Mouse (Mus musculus) colon, adult 2 months (tissue): ENCODE results near the gene Magix. TPM values are rescaled to one million over a fixed set of nuclear protein-coding genes. Genes with fewer than 3 reads are reported as not detected.

Source experiments
- polyA plus RNA-seq: library from polyadenylated mRNA; depleted of rRNA; stranded (reverse); fragments of >200 nt; gene quantifications from 2 replicates; pipeline ENCODE4 v1.2.3, GENCODE M21; 2012; rRNA removed

Magix gene
- polyA plus RNA-seq, result 1.3 and 2.7 TPM in 2 replicates

DNA sequence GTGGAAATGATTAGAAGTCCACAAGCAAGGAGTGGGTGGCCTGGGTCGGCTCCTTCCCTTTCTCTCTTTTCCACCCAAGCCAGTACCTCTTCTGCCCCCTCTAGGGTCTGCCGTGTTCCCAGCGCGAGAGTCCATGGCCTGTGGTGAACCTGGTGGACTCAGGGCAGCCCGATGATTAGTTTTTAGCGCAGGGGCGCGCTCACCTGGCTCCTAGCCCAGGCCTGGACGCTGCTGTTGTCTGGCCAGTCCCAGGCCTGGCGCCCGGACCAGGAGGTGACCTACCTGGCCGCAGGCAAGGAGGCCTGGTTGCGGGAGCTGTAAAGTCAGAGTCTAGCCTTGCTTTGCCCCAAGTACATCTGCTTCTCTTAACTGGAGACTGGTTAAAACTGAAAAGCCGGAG is at the start of gene Magix:
TSS of gene Magix (minus strand) at position 388 of the 400 bp plus-strand sequence.

DNA sequence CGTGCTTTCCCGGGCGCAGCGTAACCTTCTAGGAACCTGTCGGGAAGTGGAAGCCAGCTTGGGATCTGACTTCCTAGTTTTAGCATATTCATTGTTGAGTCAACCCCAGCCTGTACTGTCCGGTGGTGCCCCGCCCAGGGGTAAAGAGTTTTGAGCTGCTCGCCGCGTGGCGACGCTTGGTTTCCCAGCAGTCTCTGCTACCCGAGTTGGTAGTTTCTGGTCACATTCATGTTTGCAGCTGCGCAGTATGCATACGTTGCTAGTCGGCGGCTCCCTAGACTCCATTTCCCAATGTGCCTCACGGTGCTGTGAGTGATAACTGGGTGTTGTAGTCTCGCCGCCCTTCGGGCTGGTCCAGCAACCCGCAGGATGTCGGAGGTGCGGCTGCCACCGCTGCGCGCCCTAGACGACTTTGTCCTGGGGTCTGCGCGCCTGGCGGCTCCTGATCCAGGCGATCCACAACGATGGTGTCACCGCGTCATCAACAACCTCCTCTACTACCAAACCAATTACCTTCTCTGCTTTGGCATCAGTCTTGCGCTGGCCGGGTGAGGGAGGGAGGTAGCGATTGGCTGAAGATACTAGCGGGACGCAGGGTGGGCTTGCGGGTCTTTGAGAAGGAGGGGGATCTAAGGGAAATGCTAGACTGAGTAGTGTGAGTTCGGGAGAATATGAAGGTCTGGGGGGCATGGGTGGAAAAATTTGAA is 47.3 kb upstream of the Magix start, which contains the start of gene Praf2:
TSS of gene Praf2 (plus strand) at position 225 of the 707 bp plus-strand sequence.

DNA sequence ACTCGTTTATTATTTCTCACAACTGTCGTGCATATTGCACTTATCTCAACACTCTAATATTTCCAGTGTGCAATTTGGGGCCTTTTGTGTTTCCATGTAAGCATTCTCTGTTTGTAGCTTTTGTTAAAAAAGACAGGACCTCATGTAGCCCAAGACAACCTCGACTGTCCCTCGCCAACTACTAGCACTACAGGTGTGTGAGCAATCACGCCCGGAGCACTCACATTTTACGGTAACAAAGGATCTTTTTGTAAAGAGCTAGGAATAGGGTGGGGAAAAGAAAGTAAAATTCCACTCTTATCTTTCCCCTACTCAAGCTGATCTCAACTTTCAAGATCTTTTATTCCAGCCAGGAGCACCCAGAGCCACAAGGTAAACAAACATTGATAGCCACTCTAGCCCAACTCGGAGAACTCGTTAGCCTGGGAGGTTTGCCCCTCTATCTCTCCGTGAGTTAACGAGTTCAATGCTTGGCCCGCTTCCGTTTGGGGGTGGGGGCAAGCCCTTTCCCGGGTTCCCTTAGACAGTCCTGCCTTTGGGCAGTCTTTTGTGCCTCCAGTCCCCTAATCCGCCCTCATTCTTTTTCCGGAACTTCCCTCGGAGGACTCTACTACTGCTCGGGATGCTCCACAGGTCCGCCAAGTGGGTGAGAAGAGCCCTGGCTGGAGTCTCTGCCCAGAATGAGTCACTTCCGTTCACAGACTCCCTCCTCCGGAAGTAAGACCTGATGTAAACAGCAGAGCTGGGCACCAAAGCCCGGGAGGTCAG is 40.6 kb upstream of the Magix start, which contains the start of gene Gm45208:
TSS of gene Gm45208 (plus strand) at position 732 of the 768 bp plus-strand sequence.

DNA sequence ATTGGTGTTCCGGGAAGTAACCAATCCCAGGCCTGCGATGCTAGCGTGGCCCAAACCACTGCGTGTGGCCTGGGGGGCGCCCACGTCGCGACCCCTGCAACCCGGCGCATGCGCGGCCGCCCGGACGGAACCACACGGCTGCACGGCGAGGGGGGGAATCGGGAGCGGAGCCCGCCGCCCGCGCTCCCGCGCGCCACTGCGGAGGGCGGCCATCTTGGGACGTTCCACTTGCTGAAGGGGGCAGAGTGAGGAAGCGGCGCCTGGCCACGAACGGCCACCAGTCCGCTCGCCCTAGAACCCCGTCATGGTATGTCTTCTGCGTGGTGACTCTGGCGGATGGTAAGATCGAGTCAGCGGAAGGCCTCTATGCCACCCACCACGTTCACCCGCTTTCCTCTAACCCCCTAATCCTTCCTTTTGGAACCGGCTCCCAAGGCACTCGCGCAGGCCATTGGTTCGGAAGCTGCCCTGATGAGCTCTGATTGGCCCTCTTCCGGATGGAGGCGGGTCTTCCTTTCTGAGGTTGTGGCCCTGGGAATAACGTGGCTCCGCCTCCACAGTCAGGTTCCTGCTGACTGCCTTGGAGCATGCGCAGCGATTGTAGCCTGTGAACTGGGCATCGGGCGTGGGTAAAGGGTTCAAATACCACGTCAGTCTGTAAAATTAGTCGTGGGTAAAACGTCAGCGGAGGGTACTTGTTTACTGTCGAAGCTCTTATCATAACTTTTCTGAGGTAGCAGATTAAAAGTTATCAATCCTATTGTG is 33.3 kb upstream of the Magix start, which contains the start of gene Wdr45:
TSS of gene Wdr45 (plus strand) at position 199 of the 765 bp plus-strand sequence.

DNA sequence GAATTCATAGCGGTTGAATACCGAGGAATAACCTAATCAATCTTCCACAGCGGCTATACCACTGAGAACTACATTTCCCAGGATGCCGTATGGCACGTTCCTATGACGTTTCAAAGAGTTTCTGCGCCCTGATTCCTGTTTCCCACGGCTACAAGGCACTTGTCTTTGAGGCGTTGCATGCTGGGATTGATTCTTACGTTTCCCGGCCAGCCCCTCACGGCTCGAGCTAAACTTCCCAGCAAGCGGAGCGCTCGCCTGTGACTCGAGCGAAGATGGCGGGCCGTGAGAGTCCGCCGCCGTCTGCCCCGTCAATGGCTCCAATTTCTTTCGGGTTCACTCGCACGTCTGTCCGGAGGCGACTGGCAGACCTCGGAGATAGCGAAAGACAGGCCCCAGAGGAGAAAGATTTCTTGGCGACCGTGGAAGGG is 15.9 kb upstream of the Magix start, which contains the start of gene Gpkow:
TSS of gene Gpkow (plus strand) at position 178 of the 428 bp plus-strand sequence.

DNA sequence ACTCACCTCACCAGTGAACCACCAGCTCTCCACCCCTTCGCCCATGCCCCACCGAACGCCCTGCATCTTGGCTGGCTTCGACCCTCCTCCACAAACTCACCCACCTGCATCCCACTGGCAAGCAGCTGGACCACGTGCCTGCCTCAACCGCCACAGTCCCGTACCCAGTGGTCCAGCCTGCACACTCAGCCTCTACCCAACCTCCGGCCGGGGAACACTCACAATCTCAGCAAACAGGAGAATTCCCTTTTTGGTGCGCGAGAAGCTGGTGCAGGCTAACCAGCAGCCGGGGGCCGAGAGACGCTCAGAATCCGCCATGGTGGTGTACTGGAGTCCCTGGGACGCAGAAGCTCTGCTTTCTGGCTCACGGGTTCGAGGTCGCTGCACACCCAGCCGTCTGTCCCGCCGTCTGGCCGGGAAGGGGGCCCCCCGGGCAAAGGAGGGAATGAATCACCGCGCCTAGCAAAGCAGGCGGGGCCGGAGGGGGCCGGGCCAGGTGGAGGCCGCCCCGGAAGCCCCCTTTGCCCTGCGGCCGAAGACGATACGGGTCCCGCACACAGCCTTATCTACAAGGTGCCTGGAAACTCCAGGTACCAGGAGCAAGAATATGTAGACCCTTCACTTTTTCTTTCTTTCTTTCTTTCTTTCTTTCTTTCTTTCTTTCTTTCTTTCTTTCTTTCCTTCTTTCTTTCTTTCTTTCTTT is 10.0 kb downstream of the Magix start, which contains the start of gene Plp2:
TSS of gene Plp2 (minus strand) at position 470 of the 703 bp plus-strand sequence.

DNA sequence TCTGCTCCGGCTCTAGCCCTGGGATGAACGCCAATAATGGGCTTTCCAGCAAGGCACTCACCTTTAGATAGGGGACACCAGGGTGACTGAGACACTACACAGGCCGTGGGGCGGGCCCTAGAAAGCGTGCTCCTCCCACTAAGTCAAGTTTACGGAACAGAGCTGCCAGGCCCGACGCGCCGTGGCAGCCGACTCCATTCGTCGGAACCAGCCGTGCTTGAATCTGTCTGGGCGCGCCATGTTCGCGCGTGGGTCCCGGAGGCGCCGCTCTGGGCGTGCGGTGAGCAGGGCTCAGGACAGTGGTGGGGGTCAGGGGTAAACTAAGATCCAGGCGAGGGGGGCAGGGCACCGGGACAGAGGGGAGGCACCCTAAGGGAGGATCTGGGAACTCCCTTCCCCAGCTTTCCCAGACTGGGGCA is 23.8 kb downstream of the Magix start, which contains the start of gene Prickle3:
TSS of gene Prickle3 (plus strand) at position 40 of the 419 bp plus-strand sequence.

DNA sequence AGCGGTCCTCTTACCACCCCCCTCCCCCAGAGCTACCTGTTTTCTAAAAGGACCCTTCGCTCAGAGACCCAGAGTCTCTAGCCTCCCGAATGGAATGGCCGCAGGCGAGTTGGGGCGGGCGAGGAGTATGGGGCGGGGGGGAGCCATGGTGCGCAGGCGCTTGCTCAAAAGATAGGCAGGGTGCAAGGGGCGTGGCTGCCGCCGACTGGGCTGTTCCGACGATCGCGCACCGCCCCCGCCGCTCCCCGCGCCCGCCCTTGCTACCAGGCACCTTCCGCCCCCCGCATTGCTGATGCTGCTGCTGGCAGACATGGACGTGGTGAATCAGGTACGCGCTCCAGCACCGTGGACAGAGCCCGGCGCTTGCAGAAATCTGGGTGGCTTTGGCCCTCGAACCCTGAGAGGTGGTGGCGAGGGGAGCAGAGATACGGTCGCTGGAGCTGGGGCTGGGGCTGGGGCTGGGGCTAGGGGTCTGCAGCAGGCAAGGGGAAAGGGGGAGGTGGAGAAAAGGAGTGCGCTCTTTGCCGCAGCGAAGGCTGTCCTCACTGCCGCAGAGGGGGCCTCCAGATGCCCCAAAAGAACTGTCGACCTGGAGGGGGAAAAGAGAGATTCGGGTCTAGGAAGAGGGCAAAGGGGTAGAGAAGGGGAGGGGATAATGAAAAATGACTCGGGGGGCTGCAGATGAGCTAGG is 42.5 kb downstream of the Magix start, which contains the start of gene Syp:
TSS of gene Syp (plus strand) at position 71 of the 691 bp plus-strand sequence.

Other genes with a start within 250 kb of the Magix start
- gene Foxp3, start 107.6 kb downstream of the Magix start, polyA plus RNA-seq, result 0.24 and 0.58 TPM in 2 replicates
- 2.5 and 3.0 TPM in 2 replicates for gene Ppp1r3f, start 107.0 kb downstream of the Magix start, polyA plus RNA-seq
- 16.5 and 17.3 TPM in 2 replicates for gene Ccdc22, start 75.7 kb downstream of the Magix start, polyA plus RNA-seq
- gene Cacna1f, start 74.2 kb downstream of the Magix start, polyA plus RNA-seq, result not detected in 2 replicates
- 6.4 TPM in 2 replicates for gene Syp, start 42.8 kb downstream of the Magix start, polyA plus RNA-seq
- gene Prickle3, start 24.0 kb downstream of the Magix start, polyA plus RNA-seq, result 28.8 and 34.6 TPM in 2 replicates
- gene Plp2, start 9.9 kb downstream of the Magix start, polyA plus RNA-seq, result 360 and 390 TPM in 2 replicates
- gene Gpkow, start 15.9 kb upstream of the Magix start, polyA plus RNA-seq, result 4.7 and 5.5 TPM in 2 replicates
- gene Wdr45, start 33.1 kb upstream of the Magix start, polyA plus RNA-seq, result 39.4 and 43.0 TPM in 2 replicates
- gene Gm45208, start 41.0 kb upstream of the Magix start, polyA plus RNA-seq, result not detected in 2 replicates
- 51.2 and 75.8 TPM in 2 replicates for gene Praf2, start 47.2 kb upstream of the Magix start, polyA plus RNA-seq
- gene Ccdc120, start 69.7 kb upstream of the Magix start, polyA plus RNA-seq, result 30.0 and 34.8 TPM in 2 replicates
- gene Tfe3, start 81.3 kb upstream of the Magix start, polyA plus RNA-seq, result 23.0 and 25.1 TPM in 2 replicates
- gene Gripap1, start 108.5 kb upstream of the Magix start, polyA plus RNA-seq, result 18.9 and 22.6 TPM in 2 replicates
- gene Kcnd1, start 141.0 kb upstream of the Magix start, polyA plus RNA-seq, result 1.8 and 2.2 TPM in 2 replicates
- gene Otud5, start 160.1 kb upstream of the Magix start, polyA plus RNA-seq, result 36.1 and 38.3 TPM in 2 replicates
- gene Pim2, start 197.0 kb upstream of the Magix start, polyA plus RNA-seq, result 10.7 and 13.5 TPM in 2 replicates
- 260 and 397 TPM in 2 replicates for gene Slc35a2, start 202.8 kb upstream of the Magix start, polyA plus RNA-seq
- 31.5 and 39.6 TPM in 2 replicates for gene Pqbp1, start 218.0 kb upstream of the Magix start, polyA plus RNA-seq
- 45.5 and 51.4 TPM in 2 replicates for gene Timm17b, start 218.1 kb upstream of the Magix start, polyA plus RNA-seq
- gene Gm10491, start 226.6 kb upstream of the Magix start, polyA plus RNA-seq, result not detected in 2 replicates
- gene Gm10490, start 228.3 kb upstream of the Magix start, polyA plus RNA-seq, result not detected in 2 replicates
- 32.0 and 41.2 TPM in 2 replicates for gene Pcsk1n, start 238.6 kb upstream of the Magix start, polyA plus RNA-seq
- not detected in 2 replicates for gene Eras, start 247.4 kb upstream of the Magix start, polyA plus RNA-seq